Mouse (Mus musculus) embryonic facial prominence, embryonic 10.5 days (tissue): Measurements from ENCODE around the gene Gadd45g. TPM values are rescaled to one million over a fixed set of nuclear protein-coding genes. Genes with fewer than 3 reads are reported as not detected.

Source experiments
- DNase-seq: peaks from one replicate; pipeline ENCODE4 v3.0.0-alpha.2; 2017; ENCODE audit warnings: low spot score
- H3K27ac ChIP-seq: fragments of 300-500 bp; sonication (generic); replicated peaks from 2 replicates; pipeline ENCODE4 v1.5.1; 2016; ENCODE audit warnings: mild to moderate bottlenecking
- H3K27me3 ChIP-seq: fragments of 300-500 bp; sonication (generic); replicated peaks from 2 replicates; pipeline ENCODE4 v1.6.1; 2016; ENCODE audit warnings: low read depth, mild to moderate bottlenecking; ENCODE audit not compliant: poor library complexity, severe bottlenecking
- H3K36me3 ChIP-seq: fragments of 300-500 bp; sonication (generic); replicated peaks from 2 replicates; pipeline ENCODE4 v1.6.1; 2016; ENCODE audit warnings: mild to moderate bottlenecking, moderate library complexity
- H3K4me1 ChIP-seq: fragments of 300-500 bp; sonication (generic); 2 replicates; pipeline ENCODE4 v1.6.1; 2016
- H3K4me3 ChIP-seq: fragments of 300-500 bp; sonication (generic); 2 replicates; pipeline ENCODE4 v1.5.1; 2016; ENCODE audit warnings: mild to moderate bottlenecking, moderate library complexity
- H3K9me3 ChIP-seq: fragments of 300-500 bp; sonication (generic); 2 replicates; pipeline ENCODE4 v1.6.1; 2016; ENCODE audit warnings: mild to moderate bottlenecking
- whole genome bisulfite sequencing: fragments of 180-500 bp; shearing (Covaris S2); methylation state at CpG from one replicate; pipeline ENCODE4 v1.1.7; 2016; 5-methylcytosine and 5-hydroxymethylcytosine counted together
- polyA plus RNA-seq: library from polyadenylated mRNA; unstranded; fragments of >200 nt; fragmentation: Nextera tagmentation; extraction: Ambion mirVana; gene quantifications from 2 replicates; pipeline ENCODE4 v1.2.1, GENCODE M21; 2016

The Gadd45g gene
- polyA plus RNA-seq = 61.5 and 75.2 TPM in 2 replicates

DNA sequence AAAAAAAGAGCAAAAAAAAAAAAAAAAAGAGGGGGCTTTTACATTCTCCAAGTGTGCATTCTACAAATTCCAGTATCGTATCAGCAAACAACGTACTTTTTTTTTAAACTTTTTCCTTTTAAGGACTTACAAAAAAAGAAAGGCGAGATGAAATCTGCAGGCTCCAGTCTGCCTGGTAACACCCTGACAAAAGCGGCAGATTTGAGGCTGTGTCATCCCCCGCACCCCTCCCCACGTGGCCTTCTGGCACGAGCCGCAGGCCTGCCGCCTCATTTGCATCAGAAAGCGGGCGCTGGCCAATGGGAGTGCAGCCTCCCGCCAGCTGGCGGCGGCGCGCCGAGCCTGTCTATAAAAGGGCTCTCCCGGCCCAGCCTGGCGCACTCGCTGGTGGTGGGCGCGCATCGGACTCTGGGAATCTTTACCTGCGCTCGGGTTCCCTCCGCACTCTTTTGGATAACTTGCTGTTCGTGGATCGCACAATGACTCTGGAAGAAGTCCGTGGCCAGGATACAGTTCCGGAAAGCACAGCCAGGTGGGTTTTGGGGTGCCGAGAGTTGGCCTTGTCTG, at the start of gene Gadd45g:
TSS of gene Gadd45g (plus strand) at position 378 of the 567 bp plus-strand sequence.
- H3K4me1 ChIP-seq = peaks cover 91% of the 10 kb centered on the region

GRCm38 (mm10) chr13:51797899-51798746, 48.4 kb upstream of the Gadd45g start:
- H3K9me3 ChIP-seq = no peaks in the 10 kb centered on the region
- peaks cover 12% of the 10 kb centered on the region for H3K27me3 ChIP-seq
- 57% methylated on average over 8 of the region's 8 CpGs for WGBS
- no peak for DNase-seq
- no peaks in the 10 kb centered on the region for H3K36me3 ChIP-seq
- peaks cover 18% of the 10 kb centered on the region for H3K4me1 ChIP-seq
- no peak overlapping the region for H3K4me3 ChIP-seq
- no peak overlapping the region for H3K27ac ChIP-seq

More for the DNA sequence above, at the start of gene Gadd45g:
- peaks cover 3% of the 10 kb centered on the region; the same call in 1 of the 2 replicates for H3K36me3 ChIP-seq
- WGBS = under 1% methylated on average over 31 of the region's 31 CpGs
- H3K27ac ChIP-seq = peak within 1 kb of the TSS; percentile 89
- DNase-seq = peak; percentile 98
- peak within 1 kb of the TSS; percentile 74 for H3K4me3 ChIP-seq
- no peaks in the 10 kb centered on the region for H3K9me3 ChIP-seq
- peaks cover 72% of the 10 kb centered on the region for H3K27me3 ChIP-seq

GRCm38 (mm10) chr13:51799735-51800522, 46.5 kb upstream of the Gadd45g start:
- Histone ChIP-seq H3K27me3 (no peaks in the 10 kb centered on the region; the same call in none of the 2 replicates), H3K36me3 (no peaks in the 10 kb centered on the region), H3K9me3 (no peaks in the 10 kb centered on the region), H3K4me3 (no peak overlapping the region), H3K27ac (no peak overlapping the region), H3K4me1 (peaks cover 7% of the 10 kb centered on the region)
- WGBS = 87% methylated on average over 16 of the region's 16 CpGs
- DNase-seq = no peak

DNA sequence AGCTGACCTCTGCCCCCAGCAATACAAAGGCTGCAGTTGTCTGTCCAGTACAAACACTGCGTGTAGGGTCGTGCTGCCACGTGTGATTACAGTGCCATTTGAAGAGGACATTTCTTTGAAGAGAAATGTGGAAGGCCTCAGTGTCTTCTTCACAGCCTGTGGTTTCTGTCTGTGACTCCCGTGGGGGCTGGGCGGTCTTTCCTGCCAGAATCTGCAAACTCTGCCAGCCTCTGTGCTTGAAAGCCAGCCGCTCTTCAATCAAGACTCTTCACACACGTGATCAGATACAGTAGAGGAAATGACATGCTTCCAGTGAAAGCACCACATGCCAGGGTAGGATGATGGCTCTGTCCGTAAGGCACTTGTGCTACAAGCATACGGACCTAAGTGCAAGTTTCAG, 45.6 kb upstream of the Gadd45g start:
- Histone ChIP-seq H3K27me3 (no peaks in the 10 kb centered on the region; the same call in none of the 2 replicates), H3K27ac (no peak overlapping the region), H3K36me3 (no peaks in the 10 kb centered on the region), H3K4me3 (no peak overlapping the region), H3K9me3 (no peaks in the 10 kb centered on the region), H3K4me1 (peaks cover 7% of the 10 kb centered on the region)
- no peak for DNase-seq
- 51% methylated on average over 9 of the region's 9 CpGs for WGBS

- H3K36me3 ChIP-seq = no peaks in the 10 kb centered on the region
- no peak overlapping the region for H3K4me3 ChIP-seq
- H3K27ac ChIP-seq = no peak overlapping the region
- H3K9me3 ChIP-seq = no peaks in the 10 kb centered on the region
- H3K4me1 ChIP-seq = peaks cover 21% of the 10 kb centered on the region
- WGBS = 81% methylated on average over 4 of the region's 4 CpGs
- no peak for DNase-seq
- H3K27me3 ChIP-seq = no peaks in the 10 kb centered on the region
Measured at GRCm38 (mm10) chr13:51805634-51806033, 40.8 kb upstream of the Gadd45g start.

DNA sequence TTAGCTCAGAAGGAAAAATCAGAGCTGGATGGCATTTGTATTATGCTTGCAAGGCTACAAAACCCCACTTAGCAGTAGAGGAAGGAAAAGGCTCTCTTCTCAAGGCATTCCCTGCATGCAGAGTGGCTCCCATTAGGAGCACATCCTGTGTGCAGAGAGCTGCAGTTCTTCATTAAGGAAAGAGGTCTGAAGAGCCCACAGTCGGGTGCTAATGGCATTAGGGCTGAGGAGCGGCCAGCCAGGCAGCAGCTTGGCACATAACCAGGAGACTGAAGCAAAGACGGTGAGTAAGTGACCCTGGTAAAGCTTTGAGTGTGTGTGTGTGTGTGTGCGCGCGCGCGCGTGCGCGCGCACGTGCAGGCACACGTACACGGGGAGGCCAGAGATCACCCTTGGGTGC, 40.3 kb upstream of the Gadd45g start:
- no peaks in the 10 kb centered on the region for H3K36me3 ChIP-seq
- DNase-seq = no peak
- 89% methylated on average over 15 of the region's 15 CpGs for WGBS
- H3K9me3 ChIP-seq = no peaks in the 10 kb centered on the region
- H3K27me3 ChIP-seq = no peaks in the 10 kb centered on the region
- no peak overlapping the region for H3K27ac ChIP-seq
- peaks cover 16% of the 10 kb centered on the region for H3K4me1 ChIP-seq
- H3K4me3 ChIP-seq = no peak overlapping the region

DNA sequence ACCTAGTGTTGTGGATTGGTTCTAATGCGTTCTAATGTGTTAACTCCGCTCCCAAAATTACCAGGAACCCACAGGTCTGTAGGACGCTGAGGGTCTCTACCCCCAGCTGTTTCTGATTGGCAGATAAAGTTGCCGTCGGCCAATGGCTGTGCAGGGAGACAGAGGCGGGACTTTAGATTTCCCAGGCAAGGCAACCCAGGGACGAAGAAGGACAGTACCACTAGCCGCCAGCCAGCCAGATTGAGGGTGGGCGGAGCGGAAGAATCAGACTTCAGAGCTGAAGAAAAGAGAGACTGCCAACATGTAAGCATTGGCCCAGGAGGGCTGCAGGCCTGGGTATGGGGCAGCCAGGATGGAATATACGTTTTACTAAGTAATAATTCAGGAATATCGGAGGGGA, 38.3 kb upstream of the Gadd45g start:
- H3K4me1 ChIP-seq = peaks cover 25% of the 10 kb centered on the region
- 25% methylated on average over 12 of the region's 12 CpGs for WGBS
- no peaks in the 10 kb centered on the region for H3K36me3 ChIP-seq

DNA sequence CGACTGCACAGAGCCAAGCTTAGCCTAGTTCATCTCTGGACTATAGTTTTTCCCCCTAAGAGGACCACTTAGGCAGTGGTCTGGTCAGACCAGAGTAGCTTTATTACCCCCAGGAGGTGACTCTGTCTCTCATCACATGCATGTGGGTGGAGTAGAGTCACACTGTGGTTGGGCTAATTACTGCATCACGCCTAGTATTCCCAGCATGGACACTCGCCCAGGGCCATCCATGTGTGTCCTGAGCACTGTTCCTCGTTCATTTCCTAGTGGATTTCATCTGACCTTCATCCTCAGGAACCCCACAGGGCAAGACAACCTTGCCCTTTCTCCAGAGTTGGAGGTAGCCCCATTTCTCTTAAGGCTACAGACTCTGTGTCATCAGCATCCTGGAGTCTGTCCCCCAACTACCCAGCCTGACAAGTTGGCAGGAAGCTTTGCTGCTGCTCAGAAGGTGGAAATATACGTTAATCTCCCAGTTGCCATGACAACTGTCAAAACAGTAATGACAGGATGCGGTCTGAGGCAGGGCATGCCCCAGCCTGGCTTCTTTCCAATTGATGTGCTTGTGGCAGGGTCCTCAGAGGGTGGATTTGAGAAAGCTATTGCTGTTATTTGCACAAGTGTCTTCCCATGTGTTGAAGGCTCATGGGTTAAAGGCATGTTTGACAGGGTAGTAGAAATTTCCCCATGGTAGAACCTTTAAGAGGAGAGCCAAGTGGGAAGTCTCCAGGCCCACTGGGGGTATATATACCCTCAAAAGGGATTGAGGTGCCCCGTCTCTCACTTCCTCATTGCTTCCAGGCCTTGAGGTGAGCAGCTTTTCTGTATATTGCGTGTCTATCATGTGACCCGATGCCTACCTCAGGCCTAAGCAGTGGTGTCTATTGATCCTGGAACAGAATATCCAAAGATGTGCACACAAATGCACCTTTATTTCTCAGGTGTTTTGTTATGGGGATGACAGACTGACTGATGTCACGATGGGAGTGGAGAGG, 32.6 kb upstream of the Gadd45g start:
- Histone ChIP-seq H3K4me3 (no peak overlapping the region), H3K9me3 (no peaks in the 10 kb centered on the region), H3K36me3 (no peaks in the 10 kb centered on the region), H3K27me3 (no peaks in the 10 kb centered on the region), H3K4me1 (peaks cover 30% of the 10 kb centered on the region), H3K27ac (no peak overlapping the region)
- 61% methylated on average over 10 of the region's 10 CpGs for WGBS
- peak; percentile 61 for DNase-seq

More for the DNA sequence above, 38.3 kb upstream of the Gadd45g start:
- no peaks in the 10 kb centered on the region for H3K27me3 ChIP-seq
- DNase-seq = peak; percentile 60
- no peak overlapping the region for H3K4me3 ChIP-seq
- H3K9me3 ChIP-seq = no peaks in the 10 kb centered on the region
- H3K27ac ChIP-seq = no peak overlapping the region

- DNase-seq = no peak
- 89% methylated on average over 6 of the region's 6 CpGs for WGBS
- no peaks in the 10 kb centered on the region for H3K27me3 ChIP-seq
- no peak overlapping the region for H3K27ac ChIP-seq
- H3K4me3 ChIP-seq = no peak overlapping the region
- no peaks in the 10 kb centered on the region for H3K9me3 ChIP-seq
- peaks cover 30% of the 10 kb centered on the region for H3K4me1 ChIP-seq
- no peaks in the 10 kb centered on the region for H3K36me3 ChIP-seq
Measured at GRCm38 (mm10) chr13:51814646-51815045, 31.8 kb upstream of the Gadd45g start.

DNA sequence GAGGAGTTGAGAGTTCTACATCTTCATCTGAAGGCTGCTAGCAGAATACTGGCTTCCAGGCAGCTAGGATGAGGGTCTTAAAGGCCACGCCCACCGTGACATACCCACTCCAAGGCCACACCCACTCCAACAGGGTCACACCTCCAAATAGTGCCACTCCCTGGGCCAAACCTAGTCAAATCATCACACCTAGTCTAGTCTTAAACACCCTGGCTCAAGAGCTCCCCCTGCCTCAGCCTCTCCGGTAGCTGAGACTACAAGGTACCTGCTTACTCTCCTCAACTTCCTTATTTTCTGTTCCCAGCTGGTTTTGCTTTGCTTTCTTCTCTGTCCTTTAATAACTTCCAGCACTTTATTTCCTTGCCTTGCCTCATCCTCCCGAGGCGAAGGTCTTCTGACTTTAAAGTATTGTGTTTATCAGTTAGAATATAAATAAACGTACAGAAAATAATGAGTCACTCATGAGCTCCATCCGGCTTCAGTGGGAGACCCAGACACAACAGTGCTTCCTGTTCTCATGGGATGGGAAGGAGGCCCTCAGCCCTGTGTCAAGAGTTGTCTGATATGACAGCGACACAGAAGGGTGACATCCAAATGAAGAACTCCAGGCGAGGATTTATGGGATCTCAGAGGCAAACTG, 30.5 kb upstream of the Gadd45g start:
- Histone ChIP-seq H3K4me1 (peaks cover 30% of the 10 kb centered on the region), H3K9me3 (peaks cover 3% of the 10 kb centered on the region; the same call in 1 of the 2 replicates), H3K27ac (no peak overlapping the region), H3K4me3 (no peak overlapping the region), H3K27me3 (no peaks in the 10 kb centered on the region), H3K36me3 (no peaks in the 10 kb centered on the region)
- no peak for DNase-seq
- 78% methylated on average over 9 of the region's 9 CpGs for WGBS

DNA sequence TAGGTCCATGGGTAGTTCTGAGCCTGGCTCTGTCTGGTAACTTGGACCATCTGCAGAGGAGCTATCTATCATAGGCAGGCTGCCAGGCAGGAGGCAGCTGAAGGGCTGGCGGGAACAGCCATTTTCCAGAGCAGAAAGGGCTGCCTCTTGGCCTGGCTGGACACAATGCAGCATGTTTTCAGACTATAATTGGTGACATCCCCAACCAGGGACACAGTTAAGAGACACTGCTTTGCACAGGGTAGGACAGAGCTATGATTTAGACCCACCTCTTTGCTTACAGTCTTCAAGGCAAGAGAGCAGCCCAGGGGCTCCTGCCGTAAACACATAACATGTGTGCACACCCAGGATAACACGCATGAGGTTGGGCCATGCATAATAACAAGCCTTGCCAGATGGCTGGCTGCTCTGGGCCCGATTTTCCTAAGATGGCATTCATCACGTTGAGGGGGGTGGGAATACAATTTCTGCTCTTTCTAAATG, 29.9 kb upstream of the Gadd45g start:
- no peak for DNase-seq
- no peak overlapping the region for H3K4me3 ChIP-seq
- peaks cover 30% of the 10 kb centered on the region for H3K4me1 ChIP-seq
- WGBS = 79% methylated on average over 5 of the region's 5 CpGs
- H3K36me3 ChIP-seq = no peaks in the 10 kb centered on the region
- no peak overlapping the region; the same call in 1 of the 2 replicates for H3K27ac ChIP-seq
- peaks cover 3% of the 10 kb centered on the region; the same call in 1 of the 2 replicates for H3K9me3 ChIP-seq
- no peaks in the 10 kb centered on the region for H3K27me3 ChIP-seq
